Mouse (Mus musculus) limb, embryonic 14.5 days (tissue): Measurements from ENCODE around the gene Lsamp. TPM values are rescaled to one million over a fixed set of nuclear protein-coding genes. Genes with fewer than 3 reads are reported as not detected.
A peak's percentile ranks its signal among the peaks of the same experiment; 100 is the strongest.

Experiments
- ATAC-seq: fragments of 200-750 bp; cut with Nextera tagmentation; 2 replicates; pipeline ENCODE4 v1.8.0; 2017; ENCODE audit warnings: low read depth, moderate number of reproducible peaks, moderate TSS enrichment; ENCODE audit not compliant: low FRiP score
- DNase-seq: peaks from one replicate; pipeline ENCODE4 v3.0.0-alpha.2; 2015; ENCODE audit warnings: low spot score
- H3K27ac ChIP-seq: fragments of 300-500 bp; sonication (generic); replicated peaks from 2 replicates; pipeline ENCODE4 v1.5.1; 2014; ENCODE audit warnings: low read depth, mild to moderate bottlenecking, low read length, moderate library complexity, mixed read lengths
- H3K27me3 ChIP-seq: fragments of 300-500 bp; sonication (generic); 2 replicates; pipeline ENCODE4 v1.6.1; 2014; ENCODE audit warnings: low read length, mixed read lengths; ENCODE audit not compliant: control insufficient read depth, insufficient read depth
- H3K36me3 ChIP-seq: fragments of 300-500 bp; sonication (generic); 2 replicates; pipeline ENCODE4 v1.6.1; 2014; ENCODE audit warnings: mild to moderate bottlenecking, low read length, moderate library complexity, mixed read lengths; ENCODE audit not compliant: control insufficient read depth, insufficient read depth
- H3K4me1 ChIP-seq: fragments of 300-500 bp; sonication (generic); 2 replicates; pipeline ENCODE4 v1.6.1; 2014; ENCODE audit warnings: antibody characterized with exemption, low read length, mixed read lengths; ENCODE audit not compliant: control insufficient read depth, insufficient read depth
- H3K4me2 ChIP-seq: fragments of 300-500 bp; sonication (generic); replicated peaks from 2 replicates; pipeline ENCODE4 v1.6.1; 2014; ENCODE audit warnings: low read depth, mild to moderate bottlenecking, low read length, moderate library complexity; ENCODE audit not compliant: severe bottlenecking
- H3K4me3 ChIP-seq: fragments of 300-500 bp; sonication (generic); replicated peaks from 2 replicates; pipeline ENCODE4 v1.5.1; 2014; ENCODE audit warnings: low read length
- H3K9ac ChIP-seq: fragments of 300-500 bp; sonication (generic); 2 replicates; pipeline ENCODE4 v1.6.1; 2014; ENCODE audit warnings: mild to moderate bottlenecking, low read depth, low read length, moderate library complexity; ENCODE audit not compliant: severe bottlenecking
- H3K9me3 ChIP-seq: fragments of 300-500 bp; sonication (generic); 2 replicates; pipeline ENCODE4 v1.6.1; 2016; ENCODE audit warnings: low read length; ENCODE audit not compliant: control insufficient read depth
- POLR2A ChIP-seq: fragments of 200-500 bp; IDR thresholded peaks from 2 replicates; pipeline ENCODE4 v1.8.0; 2012; ENCODE audit warnings: inconsistent platforms, mild to moderate bottlenecking, moderate library complexity, borderline replicate concordance; ENCODE audit not compliant: insufficient read depth, insufficient read length; ENCODE audit errors: extremely low read depth
- WGBS: fragments of 180-500 bp; shearing (Covaris S2); extraction: QIAGEN DNeasy Blood & Tissue Kit; methylation state at CpG from one replicate; pipeline ENCODE4 v1.1.7; 2014; 5-methylcytosine and 5-hydroxymethylcytosine counted together
- polyA plus RNA-seq, 2 experiments: library from polyadenylated mRNA; depleted of rRNA in 1 of 2; stranded (reverse) in 1 of 2; unstranded in 1 of 2; fragments of >200 nt; fragmentation: Nextera tagmentation in 1 of 2; extraction: Ambion mirVana in 1 of 2; gene quantifications; 2 replicates each; pipeline versions ENCODE4 v1.2.1 to v1.2.3; 2012 to 2014

Gene Lsamp
- polyA plus RNA-seq, 2 experiments, result 5.3 to 11.8 TPM

GRCm38 (mm10) chr16:41535806-41536205 lies 1551.6 kb downstream of the Lsamp start:
- Histone ChIP-seq H3K9ac (no peak overlapping the region), H3K4me3 (no peak overlapping the region), H3K27ac (no peak overlapping the region), H3K36me3 (no peaks in the 10 kb centered on the region), H3K4me2 (no peak overlapping the region), H3K27me3 (no peaks in the 10 kb centered on the region), H3K4me1 (peaks cover 4% of the 10 kb centered on the region; the same call in 1 of the 2 replicates), H3K9me3 (no peaks in the 10 kb centered on the region)
- no peak for ATAC-seq
- no peak for DNase-seq
- no peak for TF ChIP-seq POLR2A
- WGBS, result 70% methylated on average over 1 of the region's 1 CpGs

GRCm38 (mm10) chr16:41542641-41543040 lies 1558.5 kb downstream of the Lsamp start:
- DNase-seq (no peak), ATAC-seq (no peak)
- H3K27ac ChIP-seq, result no peak overlapping the region
- H3K4me3 ChIP-seq, result no peak overlapping the region
- no peak overlapping the region for H3K4me2 ChIP-seq
- no peaks in the 10 kb centered on the region for H3K9me3 ChIP-seq
- H3K36me3 ChIP-seq, result no peaks in the 10 kb centered on the region
- H3K9ac ChIP-seq, result no peak overlapping the region
- no peak for TF ChIP-seq POLR2A
- no peaks in the 10 kb centered on the region for H3K27me3 ChIP-seq
- H3K4me1 ChIP-seq, result no peaks in the 10 kb centered on the region
- WGBS, result 49% methylated on average over 2 of the region's 2 CpGs

- H3K9ac ChIP-seq, result no peak overlapping the region
- H3K27ac ChIP-seq, result no peak overlapping the region
- no peaks in the 10 kb centered on the region for H3K9me3 ChIP-seq
- H3K4me2 ChIP-seq, result no peak overlapping the region
- no peaks in the 10 kb centered on the region for H3K36me3 ChIP-seq
- peaks cover 7% of the 10 kb centered on the region; the same call in 1 of the 2 replicates for H3K4me1 ChIP-seq
- H3K27me3 ChIP-seq, result no peaks in the 10 kb centered on the region
- 66% methylated on average over 3 of the region's 3 CpGs for whole genome bisulfite sequencing
- no peak for TF ChIP-seq POLR2A
- H3K4me3 ChIP-seq, result no peak overlapping the region
- DNase-seq (no peak), ATAC-seq (no peak)
These were observed 1567.0 kb downstream of the Lsamp start for GRCm38 (mm10) chr16:41551164-41551563.

- Histone ChIP-seq H3K27ac (no peak overlapping the region), H3K4me1 (peaks cover 7% of the 10 kb centered on the region; the same call in 1 of the 2 replicates), H3K4me3 (no peak overlapping the region), H3K9ac (0 out of 2 replicates have a peak overlapping the region, but pooled peaks have one; percentile 7), H3K4me2 (no peak overlapping the region), H3K9me3 (no peaks in the 10 kb centered on the region), H3K36me3 (no peaks in the 10 kb centered on the region), H3K27me3 (no peaks in the 10 kb centered on the region)
- WGBS, result 18% methylated on average over 3 of the region's 3 CpGs
- DNase-seq, result no peak
- no peak for TF ChIP-seq POLR2A
- no peak for ATAC-seq
These were observed 1567.7 kb downstream of the Lsamp start for GRCm38 (mm10) chr16:41551851-41552262.

GRCm38 (mm10) chr16:41557104-41557503 lies 1572.9 kb downstream of the Lsamp start:
- no peak for TF ChIP-seq POLR2A
- Histone ChIP-seq H3K4me1 (peaks cover 2% of the 10 kb centered on the region; the same call in 1 of the 2 replicates), H3K27ac (no peak overlapping the region), H3K27me3 (no peaks in the 10 kb centered on the region), H3K36me3 (no peaks in the 10 kb centered on the region), H3K4me2 (no peak overlapping the region), H3K4me3 (no peak overlapping the region), H3K9me3 (no peaks in the 10 kb centered on the region), H3K9ac (no peak overlapping the region)
- peak; percentile 16 for DNase-seq
- no peak for ATAC-seq

GRCm38 (mm10) chr16:41565233-41565632 lies 1581.1 kb downstream of the Lsamp start:
- no peak overlapping the region for H3K4me3 ChIP-seq

More at GRCm38 (mm10) chr16:41565233-41565632, 1581.1 kb downstream of the Lsamp start:
- Histone ChIP-seq H3K27me3 (no peaks in the 10 kb centered on the region), H3K27ac (no peak overlapping the region), H3K4me1 (no peaks in the 10 kb centered on the region), H3K4me2 (no peak overlapping the region), H3K36me3 (no peaks in the 10 kb centered on the region), H3K9ac (no peak overlapping the region), H3K9me3 (no peaks in the 10 kb centered on the region)
- DNase-seq, result no peak
- ATAC-seq, result no peak
- 66% methylated on average over 2 of the region's 2 CpGs for WGBS
- no peak for TF ChIP-seq POLR2A
